Mouse (Mus musculus) small intestine, adult 2 months (tissue): Measurements from ENCODE around the gene Erich2. TPM values are rescaled to one million over a fixed set of nuclear protein-coding genes. Genes with fewer than 3 reads are reported as not detected.
"Not testable (repeated sequence)": the region's sequence is repeated elsewhere in the genome, so short reads cannot be mapped to it uniquely, and the experiment has no call there.

ENCODE experiments used
- H3K27ac ChIP-seq: fragments of 200-500 bp; 2 replicates; pipeline ENCODE4 v1.5.1; 2012; ENCODE audit warnings: low read depth, low read length, control low read depth, inconsistent platforms; ENCODE audit not compliant: insufficient read depth
- H3K27me3 ChIP-seq: fragments of 200-500 bp; 2 replicates; pipeline ENCODE4 v1.6.1; 2012; ENCODE audit warnings: mild to moderate bottlenecking, moderate library complexity, low read length, inconsistent platforms; ENCODE audit not compliant: control insufficient read depth, insufficient read depth
- H3K36me3 ChIP-seq: fragments of 200-500 bp; 2 replicates; pipeline ENCODE4 v1.6.1; 2012; ENCODE audit warnings: mild to moderate bottlenecking, low read length, control low read depth, inconsistent platforms; ENCODE audit not compliant: control insufficient read depth, insufficient read depth
- H3K4me1 ChIP-seq: fragments of 200-500 bp; 2 replicates; pipeline ENCODE4 v1.6.1; 2012; ENCODE audit warnings: low read length, inconsistent platforms, mixed read lengths; ENCODE audit not compliant: control insufficient read depth, insufficient read depth, insufficient read length
- H3K4me3 ChIP-seq: fragments of 200-500 bp; 2 replicates; pipeline ENCODE4 v1.5.1; 2012; ENCODE audit warnings: low read depth, mild to moderate bottlenecking, control low read depth, inconsistent platforms, low read length, moderate library complexity
- CTCF ChIP-seq: fragments of 200-500 bp; IDR thresholded peaks from 2 replicates; pipeline ENCODE4 v1.5.1; 2012; ENCODE audit warnings: low read depth, mild to moderate bottlenecking, control low read depth, inconsistent platforms, low read length, moderate library complexity, mixed read lengths; ENCODE audit not compliant: insufficient replicate concordance, insufficient read length; ENCODE audit errors: extremely low read depth
- POLR2A ChIP-seq: fragments of 200-500 bp; IDR thresholded peaks from 2 replicates; pipeline ENCODE4 v1.6.1; 2012; ENCODE audit warnings: low read depth, mild to moderate bottlenecking, control low read depth, inconsistent platforms, low read length, moderate library complexity
- WGBS: fragments of 180-500 bp; shearing (Covaris S2); methylation state at CpG from one replicate; pipeline ENCODE4 v1.1.7; 2018; 5-methylcytosine and 5-hydroxymethylcytosine counted together
- polyA plus RNA-seq: library from polyadenylated mRNA; depleted of rRNA; stranded (reverse); fragments of >200 nt; gene quantifications from 2 replicates; pipeline ENCODE4 v1.2.3, GENCODE M21; 2012

Erich2 gene
- polyA plus RNA-seq, 1 experiment: 0.44 TPM

- Histone ChIP-seq H3K4me1 (no peaks in the 10 kb centered on the region; the same call in 1 of the 2 replicates), H3K27ac (no peak overlapping the region), H3K27me3 (peaks cover 3% of the 10 kb centered on the region; the same call in 1 of the 2 replicates), H3K4me3 (no peak overlapping the region), H3K36me3 (no peaks in the 10 kb centered on the region)
- no peak for TF ChIP-seq POLR2A
- TF ChIP-seq CTCF: no peak
- 7% methylated on average over 4 of the region's 4 CpGs for WGBS
These were observed 2.7 kb upstream of the Erich2 start for GRCm38 (mm10) chr2:70505896-70506295.

GRCm38 (mm10) chr2:70506372-70506771 lies 2.2 kb upstream of the Erich2 start:
- TF ChIP-seq POLR2A (no peak), CTCF (no peak)
- H3K4me3 ChIP-seq: no peak overlapping the region
- no peak overlapping the region for H3K27ac ChIP-seq
- no peaks in the 10 kb centered on the region; the same call in 1 of the 2 replicates for H3K4me1 ChIP-seq
- H3K36me3 ChIP-seq: no peaks in the 10 kb centered on the region
- peaks cover 3% of the 10 kb centered on the region; the same call in 1 of the 2 replicates for H3K27me3 ChIP-seq
- 36% methylated on average over 2 of the region's 2 CpGs for WGBS

GRCm38 (mm10) chr2:70509021-70509632 lies 508 bp downstream of the Erich2 start:
- TF ChIP-seq POLR2A: peak; percentile 26; the same call in 1 of the 2 replicates
- TF ChIP-seq CTCF: peak; percentile 47; the same call in 1 of the 2 replicates
- H3K4me1 ChIP-seq: no peaks in the 10 kb centered on the region; the same call in 1 of the 2 replicates
- no peak overlapping the region for H3K27ac ChIP-seq
- H3K27me3 ChIP-seq: peaks cover 3% of the 10 kb centered on the region; the same call in 1 of the 2 replicates
- H3K36me3 ChIP-seq: no peaks in the 10 kb centered on the region
- WGBS: 1% methylated on average over 56 of the region's 56 CpGs
- peak overlapping the region; percentile 91 for H3K4me3 ChIP-seq

GRCm38 (mm10) chr2:70538283-70538682 lies 29.7 kb downstream of the Erich2 start:
- not testable (repeated sequence) for H3K27me3 ChIP-seq, H3K4me1 ChIP-seq, H3K36me3 ChIP-seq, H3K4me3 ChIP-seq, H3K27ac ChIP-seq
- peak; percentile 34; the same call in 1 of the 2 replicates for TF ChIP-seq CTCF
- 32% methylated on average over 7 of the region's 7 CpGs for WGBS

- Histone ChIP-seq H3K4me3 (no peak overlapping the region), H3K27me3 (no peaks in the 10 kb centered on the region), H3K27ac (no peak overlapping the region), H3K4me1 (no peaks in the 10 kb centered on the region), H3K36me3 (no peaks in the 10 kb centered on the region)
- WGBS: 47% methylated on average over 6 of the region's 6 CpGs
- TF ChIP-seq CTCF: no peak
- no peak for TF ChIP-seq POLR2A
These were observed 42.1 kb downstream of the Erich2 start for GRCm38 (mm10) chr2:70550671-70551070.

GRCm38 (mm10) chr2:70551446-70551845 lies 42.8 kb downstream of the Erich2 start:
- TF ChIP-seq CTCF: no peak
- TF ChIP-seq POLR2A: no peak
- no peaks in the 10 kb centered on the region for H3K4me1 ChIP-seq
- 73% methylated on average over 2 of the region's 2 CpGs for WGBS
- H3K36me3 ChIP-seq: no peaks in the 10 kb centered on the region
- H3K4me3 ChIP-seq: no peak overlapping the region
- H3K27ac ChIP-seq: no peak overlapping the region
- H3K27me3 ChIP-seq: no peaks in the 10 kb centered on the region

GRCm38 (mm10) chr2:70552067-70552598 lies 43.5 kb downstream of the Erich2 start:
- TF ChIP-seq CTCF (no peak), POLR2A (no peak)
- WGBS: 78% methylated on average over 15 of the region's 15 CpGs
- no peaks in the 10 kb centered on the region for H3K4me1 ChIP-seq
- no peak overlapping the region for H3K27ac ChIP-seq
- no peaks in the 10 kb centered on the region for H3K36me3 ChIP-seq
- no peaks in the 10 kb centered on the region for H3K27me3 ChIP-seq
- H3K4me3 ChIP-seq: no peak overlapping the region
